Mouse (Mus musculus) frontal cortex, postnatal 36 days (tissue): ENCODE data around the gene Olfr639.
"Not testable (repeated sequence)": the region's sequence is repeated elsewhere in the genome, so short reads cannot be mapped to it uniquely, and the experiment has no call there.

ENCODE experiments used
- DNase-seq, 2 experiments: peaks; one replicate each; pipeline ENCODE4 v3.0.0; 2022; ENCODE audit warnings: low spot score in 2 of 2

Gene Olfr639

DNA sequence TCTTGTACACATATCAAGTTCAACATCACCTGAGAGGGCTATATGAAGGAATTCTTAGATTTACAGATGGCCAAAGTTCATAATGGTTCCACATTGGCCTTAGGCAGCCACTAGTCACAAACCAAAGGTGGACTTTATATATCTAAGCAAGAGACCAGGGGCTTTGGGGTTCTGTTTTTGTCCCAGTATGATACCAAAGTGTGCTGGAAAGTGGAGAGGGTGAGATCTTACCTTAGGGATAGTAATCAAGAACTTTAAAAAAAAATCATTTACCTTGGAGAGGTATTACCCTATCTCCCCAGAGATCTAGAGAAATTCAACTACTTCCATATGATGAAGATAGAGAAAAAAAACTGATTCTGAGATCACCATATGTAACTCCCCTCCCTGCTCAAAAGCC is at the start of gene Olfr639:
Gene Olfr639 (minus strand): TSS at position 101 of the 400 bp plus-strand sequence.
- no peak for DNase-seq

DNA sequence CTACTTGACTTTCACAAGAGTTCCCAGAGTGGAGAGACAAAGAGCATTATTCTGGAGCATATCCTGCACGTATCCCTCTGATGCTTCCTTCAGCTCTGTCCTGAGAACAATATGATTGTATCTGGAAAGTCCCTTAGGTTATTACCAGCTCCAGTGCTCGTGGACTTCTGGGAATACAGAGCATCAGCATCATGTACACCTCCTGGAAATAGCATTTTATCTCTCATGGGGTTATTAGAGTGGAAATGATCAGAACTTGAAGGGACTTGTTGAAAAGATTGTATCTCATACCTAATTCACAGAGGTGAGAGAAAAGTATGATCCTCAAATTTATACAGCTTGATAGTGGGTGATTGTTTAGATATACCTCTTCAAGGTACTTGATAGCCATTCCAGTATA is 44.2 kb upstream of the Olfr639 start, which contains the start of gene 4930516K23Rik:
Gene 4930516K23Rik (minus strand): TSS at position 101 of the 400 bp plus-strand sequence.
- DNase-seq = no peak

DNA sequence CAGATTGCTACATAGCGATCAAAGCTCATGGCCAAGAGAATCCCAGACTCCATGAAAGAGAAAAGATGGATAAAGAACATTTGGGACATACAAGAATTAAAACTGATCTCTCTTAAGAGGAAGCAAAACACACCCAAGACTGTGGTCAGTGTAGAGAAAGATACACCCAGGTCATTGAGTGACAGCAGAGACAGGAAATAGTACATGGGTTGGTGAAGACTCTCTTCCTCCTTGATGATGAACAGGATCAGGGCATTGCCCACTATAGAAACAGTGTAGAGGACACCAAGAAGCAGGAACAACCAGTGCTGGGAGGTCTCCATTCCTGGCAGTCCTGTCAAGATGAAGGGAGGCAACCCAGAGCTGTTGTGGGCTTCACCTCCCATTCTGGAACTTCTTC is 42.1 kb upstream of the Olfr639 start:
- no peak for DNase-seq

DNA sequence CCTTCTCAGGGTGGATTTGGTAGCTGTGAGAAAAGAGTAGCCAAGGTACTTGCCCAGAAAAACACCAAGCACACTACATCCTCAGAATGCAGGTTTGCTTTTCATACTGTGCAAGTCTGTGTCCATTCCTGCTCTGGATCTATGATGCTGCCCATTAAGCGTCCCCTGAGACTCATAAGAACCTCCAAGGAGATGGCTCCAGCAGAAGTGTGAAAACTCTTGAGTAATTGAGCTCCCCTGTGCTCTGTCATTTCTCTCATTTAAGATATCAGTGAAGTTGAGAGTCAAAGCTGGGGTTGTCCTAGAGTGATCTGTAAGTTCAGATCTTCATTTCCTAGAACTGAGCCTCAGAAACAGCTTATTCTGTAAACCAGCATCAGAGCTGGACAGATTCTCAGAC is 35.5 kb upstream of the Olfr639 start, which contains the start of gene Olfr642:
Gene Olfr642 (minus strand): TSS at position 101 of the 400 bp plus-strand sequence.
- no peak for DNase-seq

DNA sequence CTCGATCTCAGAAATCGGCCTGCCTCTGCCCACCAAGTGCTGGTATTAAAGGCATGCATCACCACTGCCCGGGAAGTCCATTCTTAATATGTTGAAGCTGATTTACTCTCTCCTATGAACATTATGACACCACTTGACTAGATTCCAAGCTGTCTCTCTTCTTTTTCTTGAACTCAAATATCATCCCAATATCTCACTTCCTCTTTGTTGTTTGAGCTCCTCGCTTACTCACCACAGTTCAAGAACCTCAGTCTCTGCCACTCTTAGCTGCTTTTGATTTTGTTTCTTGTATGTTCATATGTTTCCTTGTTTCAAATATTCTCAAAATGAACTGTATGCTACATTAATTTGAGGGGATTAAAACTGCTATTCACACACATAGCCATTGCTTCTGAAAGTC is 33.6 kb upstream of the Olfr639 start:
- no peak for DNase-seq

DNA sequence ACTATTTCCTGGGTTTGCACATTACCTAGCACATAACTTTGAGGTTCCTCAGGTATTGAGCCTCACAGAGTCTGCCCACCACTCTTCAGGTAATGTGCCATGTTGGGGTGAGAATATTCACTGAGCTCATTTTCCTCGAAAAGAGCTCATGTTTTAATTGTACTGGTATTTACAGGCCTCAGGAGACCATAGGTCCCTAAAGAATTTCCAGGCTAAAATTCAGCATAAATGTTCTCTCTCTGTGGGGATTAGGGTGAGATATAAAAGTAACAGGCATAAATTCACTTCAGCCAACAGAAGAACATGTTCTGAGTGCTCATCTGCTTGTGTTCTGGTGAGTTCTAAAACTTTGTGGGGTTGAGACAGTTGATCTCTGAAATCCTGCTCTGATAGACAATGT is 18.0 kb upstream of the Olfr639 start, which contains the start of gene Olfr641:
Gene Olfr641 (plus strand): TSS at position 301 of the 400 bp plus-strand sequence.
- DNase-seq = no peak

DNA sequence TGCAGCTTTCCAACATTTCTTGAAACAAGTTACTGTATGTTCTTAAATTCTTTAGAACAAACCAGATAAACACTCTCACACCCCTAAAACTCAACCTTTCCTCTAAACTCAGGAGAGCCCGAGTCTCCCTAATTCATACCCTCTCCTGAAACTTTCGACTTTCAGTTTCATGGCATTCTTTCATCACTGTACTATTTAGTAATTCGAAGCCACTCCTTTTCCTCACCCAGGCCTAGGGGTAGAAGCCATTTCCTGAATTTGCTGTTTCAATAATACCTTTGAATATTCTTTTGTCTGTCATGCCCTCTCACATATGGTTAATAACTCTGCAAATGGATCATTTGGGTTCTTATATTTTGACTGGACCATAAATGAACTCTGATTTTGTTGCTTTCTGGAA is 9.9 kb upstream of the Olfr639 start:
- DNase-seq = no peak

DNA sequence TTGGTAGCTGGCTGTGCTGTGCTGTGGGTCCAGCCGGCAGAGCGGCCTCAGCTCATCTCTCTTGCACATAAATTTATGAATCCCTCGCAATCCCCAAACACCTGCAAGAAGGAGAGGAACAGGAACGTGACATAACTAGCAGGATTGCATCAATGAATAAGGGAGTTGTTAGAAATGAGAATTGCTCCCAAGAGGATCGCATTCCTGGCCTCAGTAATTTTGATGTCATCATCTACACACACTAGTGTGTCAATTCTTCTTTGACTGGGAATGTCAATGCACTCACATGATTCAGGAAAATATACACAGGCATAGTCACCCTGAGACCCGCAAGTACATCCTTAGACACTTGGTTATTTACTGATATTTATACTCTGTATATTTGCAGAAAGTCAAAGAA is 8.4 kb upstream of the Olfr639 start, which contains the start of gene Olfr640:
Gene Olfr640 (minus strand): TSS at position 101 of the 400 bp plus-strand sequence.
- DNase-seq = no peak

DNA sequence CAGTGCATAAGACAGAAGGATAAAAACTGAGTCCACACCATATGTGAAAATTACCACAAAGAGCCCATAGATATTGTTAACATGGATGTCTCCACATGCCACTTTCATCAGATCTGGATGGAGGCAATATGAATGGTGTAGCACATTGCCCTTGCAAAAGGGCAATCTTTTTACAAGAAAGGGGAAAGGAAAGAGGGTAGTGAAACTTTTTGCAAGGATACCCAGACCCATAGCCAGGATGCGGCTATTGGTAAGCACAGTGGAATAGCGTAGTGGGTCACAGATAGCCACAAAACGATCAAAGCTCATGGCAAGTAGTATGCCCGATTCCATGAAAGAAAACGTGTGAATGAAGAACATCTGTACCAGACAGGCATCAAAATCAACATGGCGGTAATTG is 4.5 kb upstream of the Olfr639 start:
- DNase-seq = no peak

DNA sequence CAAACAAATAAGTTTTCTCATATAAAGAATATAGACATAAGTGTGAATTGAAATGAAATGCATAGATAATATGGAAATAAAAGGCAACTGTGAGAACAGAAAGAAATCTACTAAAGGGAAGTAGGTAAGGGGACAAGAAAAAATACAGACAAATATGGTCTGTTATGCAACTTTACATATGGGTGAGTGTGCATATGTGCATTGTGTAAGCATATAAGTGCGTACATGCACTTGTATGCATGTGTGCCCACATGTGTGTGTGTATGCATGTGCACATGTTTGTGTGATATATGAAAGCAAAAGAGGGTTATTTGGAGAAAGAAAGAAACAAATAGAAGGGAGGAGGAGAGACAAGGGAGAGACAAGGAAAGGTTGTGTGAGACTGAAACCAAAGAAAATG is 1.9 kb upstream of the Olfr639 start:
- no peak for DNase-seq

DNA sequence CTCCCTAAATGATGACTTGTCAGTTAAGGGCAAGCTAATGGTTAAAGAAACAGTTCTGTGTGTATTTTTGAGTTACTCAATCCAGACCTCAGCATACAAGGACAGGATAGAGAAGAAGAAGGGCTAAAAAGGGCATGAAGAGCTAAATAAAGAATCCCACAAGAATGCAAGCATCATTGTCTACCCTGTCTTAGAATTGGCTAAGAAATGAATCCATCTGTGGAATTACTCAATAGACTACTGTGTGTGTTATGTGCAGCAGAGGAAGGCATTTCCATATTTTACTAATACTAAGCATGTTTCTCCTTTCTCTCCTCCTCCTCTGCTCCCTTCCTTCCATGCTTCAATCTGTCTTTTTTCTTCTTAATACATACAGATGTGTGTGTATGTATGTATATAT is 18.0 kb downstream of the Olfr639 start:
- DNase-seq = no peak

DNA sequence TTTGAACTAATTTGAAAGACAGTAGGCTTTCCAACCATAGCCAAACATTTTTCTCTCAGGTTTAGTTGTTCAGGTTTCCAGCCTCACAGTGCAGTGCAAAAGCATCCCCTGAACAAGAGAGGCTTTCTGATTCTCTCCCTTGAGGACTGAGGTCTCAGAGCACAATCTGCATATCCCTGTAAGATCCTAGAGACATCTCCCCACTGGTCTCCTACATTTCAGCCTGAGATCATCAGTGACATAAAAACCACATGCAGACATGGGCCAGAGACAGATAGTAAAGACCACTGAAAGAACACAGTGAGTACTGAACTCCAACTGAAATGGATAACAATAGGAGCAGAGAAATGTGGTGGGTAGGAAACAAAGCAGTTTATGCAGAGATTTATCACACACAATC is 18.7 kb downstream of the Olfr639 start, which contains the start of gene Olfr638:
Gene Olfr638 (plus strand): TSS at position 301 of the 400 bp plus-strand sequence.
- DNase-seq = no peak

DNA sequence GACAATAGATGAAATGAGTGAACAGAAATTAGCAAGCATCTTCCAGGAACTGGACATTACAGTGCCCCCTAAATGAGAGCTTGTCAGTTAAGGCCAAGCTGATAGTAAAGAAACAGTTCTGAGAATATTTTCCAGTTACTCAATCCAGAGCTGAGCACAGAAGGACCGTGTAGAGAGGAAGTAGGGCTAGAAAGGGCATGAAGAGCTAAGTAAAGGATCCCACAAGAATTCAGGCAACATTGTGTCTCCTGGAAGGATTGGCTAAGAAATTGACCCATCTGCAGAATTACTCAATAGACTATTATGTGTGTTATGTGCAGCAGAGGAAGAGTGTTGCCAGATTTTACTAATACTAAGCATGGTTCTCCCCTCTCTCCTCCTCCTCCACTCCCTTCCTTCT is 45.3 kb downstream of the Olfr639 start:
- no peak for DNase-seq

DNA sequence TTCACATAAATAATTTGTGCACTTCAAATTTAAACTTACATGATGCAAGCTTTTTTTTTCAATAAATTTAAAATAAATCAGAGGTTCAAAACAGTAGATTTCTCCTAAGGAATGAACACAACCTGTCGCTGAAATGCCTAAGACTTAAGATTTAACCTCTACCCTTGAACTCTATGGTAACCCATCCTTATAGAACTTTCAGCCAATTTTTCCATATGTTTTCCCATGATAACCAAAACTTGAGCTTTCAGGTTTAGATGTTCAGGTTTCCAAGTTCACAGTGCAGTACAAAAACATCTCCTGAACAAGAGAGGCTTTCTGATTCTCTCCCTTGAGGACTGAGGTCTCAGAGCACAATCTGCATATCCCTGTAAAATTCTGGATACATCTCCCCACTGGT is 46.3 kb downstream of the Olfr639 start, which contains the start of gene Olfr635:
Gene Olfr635 (plus strand): TSS at position 301 of the 400 bp plus-strand sequence.
- no peak for DNase-seq

DNA sequence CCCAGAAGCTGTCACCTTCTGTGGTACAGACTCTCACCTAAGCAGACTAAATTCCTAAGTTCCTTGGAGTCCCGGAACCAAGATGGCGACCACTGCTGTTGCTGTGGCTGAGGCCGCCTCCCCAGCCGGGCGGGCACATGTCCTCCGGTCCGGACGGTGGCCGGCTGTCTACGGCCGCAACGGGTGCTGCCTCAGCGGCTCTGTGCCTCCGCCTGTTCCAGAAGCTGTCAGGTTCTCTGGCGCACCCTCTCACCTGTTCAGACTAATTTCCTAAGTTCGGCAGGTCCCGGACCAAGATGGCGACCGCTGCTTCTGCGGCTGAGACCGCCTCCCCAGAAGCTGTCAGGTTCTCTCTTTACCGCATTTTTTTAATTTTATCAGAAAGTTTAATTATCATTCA is 50.2 kb downstream of the Olfr639 start:
- not testable (repeated sequence) for DNase-seq
